Mouse (Mus musculus) right cerebral cortex, postnatal 4 days (tissue): Measurements from ENCODE around the gene Kcnip2.

Source experiments
- DNase-seq: peaks from one replicate; pipeline ENCODE4 v3.0.0-alpha.2; 2022

Kcnip2 gene

GRCm38 (mm10) chr19:45775486-45775885, 40.4 kb downstream of the Kcnip2 start:
- no peak for DNase-seq

GRCm38 (mm10) chr19:45771501-45771900, 44.4 kb downstream of the Kcnip2 start:
- DNase-seq: no peak

- DNase-seq: no peak
These were observed 55.1 kb downstream of the Kcnip2 start for GRCm38 (mm10) chr19:45760810-45761209.

- DNase-seq: no peak
These were observed 57.2 kb downstream of the Kcnip2 start for GRCm38 (mm10) chr19:45758671-45759070.

- DNase-seq: no peak
These were observed 62.3 kb downstream of the Kcnip2 start for GRCm38 (mm10) chr19:45753551-45753950.

GRCm38 (mm10) chr19:45751881-45752280, 64.0 kb downstream of the Kcnip2 start:
- DNase-seq: no peak

- peak; percentile 92 for DNase-seq
These were observed 66.4 kb downstream of the Kcnip2 start, which contains the start of gene Npm3 for GRCm38 (mm10) chr19:45749243-45750043. TSS of gene Npm3 (minus strand) at chr19:45749591.

GRCm38 (mm10) chr19:45748691-45749242, 67.1 kb downstream of the Kcnip2 start:
- DNase-seq: peak; percentile 27

GRCm38 (mm10) chr19:45748206-45748605, 67.7 kb downstream of the Kcnip2 start:
- DNase-seq: no peak

GRCm38 (mm10) chr19:45747028-45747867, 68.6 kb downstream of the Kcnip2 start:
- peak; percentile 92 for DNase-seq

GRCm38 (mm10) chr19:45746153-45747020, 69.5 kb downstream of the Kcnip2 start:
- peak; percentile 71 for DNase-seq

GRCm38 (mm10) chr19:45745344-45746152, 70.3 kb downstream of the Kcnip2 start:
- no peak for DNase-seq

- DNase-seq: no peak
These were observed 72.2 kb downstream of the Kcnip2 start for GRCm38 (mm10) chr19:45743619-45744018.

- DNase-seq: no peak
These were observed 72.8 kb downstream of the Kcnip2 start for GRCm38 (mm10) chr19:45742984-45743575.

- no peak for DNase-seq
These were observed 73.5 kb downstream of the Kcnip2 start, which contains the start of gene Fgf8 for GRCm38 (mm10) chr19:45742218-45742983. TSS of gene Fgf8 (minus strand) at chr19:45742915.
